Mouse (Mus musculus): ENCODE measurements around the gene Cdh26. TPM values are rescaled to one million over a fixed set of nuclear protein-coding genes. Genes with fewer than 3 reads are reported as not detected.

Gene Cdh26
- polyA plus RNA-seq, 1 experiment = 1.1 TPM

GRCm38 (mm10) chr2:178508279-178508678 lies 77.9 kb downstream of the Cdh26 start:
- no peak for DNase-seq (ENCODE audit: low read depth)

DNA sequence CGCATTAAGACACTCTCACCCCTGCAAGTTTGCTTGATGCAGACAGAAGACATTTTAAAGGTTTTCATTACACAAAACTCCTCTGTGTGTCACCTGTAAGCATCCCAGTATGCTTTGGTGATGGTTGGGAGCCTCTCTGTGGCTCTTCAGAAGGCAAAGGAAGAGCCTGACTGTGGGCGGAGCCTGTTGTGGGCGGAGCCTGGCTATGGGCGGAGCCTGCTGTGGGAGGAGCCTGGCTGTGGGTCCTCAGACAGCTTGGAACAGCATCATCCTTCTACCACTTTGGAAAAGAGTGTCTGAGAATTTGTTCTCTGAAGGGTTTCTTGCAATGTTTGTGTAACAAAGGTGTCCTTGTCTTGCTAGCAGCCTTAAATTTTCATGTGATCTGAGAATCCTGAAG lies 82.7 kb downstream of the Cdh26 start:
- DNase-seq (ENCODE audit: low read depth) = no peak

DNA sequence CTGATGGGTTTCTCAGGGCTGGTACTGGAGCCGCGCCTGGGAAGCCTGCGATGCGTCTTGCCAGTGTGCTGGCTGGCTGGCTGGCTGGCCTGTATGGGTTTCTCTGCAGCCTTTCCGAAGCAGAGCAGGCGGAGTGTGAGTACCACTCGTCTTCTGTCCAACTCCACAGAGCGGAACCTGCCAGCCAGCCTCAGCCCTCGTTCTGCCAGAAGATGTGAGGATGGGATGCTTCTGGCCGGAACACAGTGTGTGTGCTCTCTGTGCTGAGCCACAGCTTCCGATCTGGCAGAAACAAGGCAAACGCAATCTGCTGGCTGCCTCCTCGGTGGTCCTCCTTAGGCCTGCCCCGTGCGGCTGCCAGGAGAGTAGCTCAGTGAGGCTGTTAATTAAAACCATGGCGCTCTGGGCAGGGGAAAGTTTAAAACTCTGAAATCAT lies 83.3 kb downstream of the Cdh26 start:
- DNase-seq (ENCODE audit: low read depth) = no peak

GRCm38 (mm10) chr2:178516421-178516820 lies 86.1 kb downstream of the Cdh26 start:
- no peak for DNase-seq (ENCODE audit: low read depth)

DNA sequence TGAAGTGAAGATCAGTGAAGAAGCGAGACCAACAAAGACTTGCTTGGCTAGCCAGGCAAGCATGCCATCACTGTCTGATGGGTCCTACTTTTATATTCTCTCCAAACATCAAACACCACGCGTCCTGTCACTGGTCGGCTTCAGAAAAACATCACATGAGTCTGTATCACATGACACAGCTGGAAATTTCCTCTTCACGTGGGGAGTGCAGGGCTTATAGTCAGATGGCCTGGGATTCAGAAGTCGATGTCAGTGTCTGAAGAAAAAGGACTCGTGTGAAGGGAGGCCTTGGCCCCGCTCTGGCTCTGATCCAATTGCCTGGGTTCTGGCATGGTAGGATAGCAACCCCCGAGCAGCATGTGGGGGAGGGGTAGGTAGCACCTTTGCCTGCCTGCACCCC lies 86.6 kb downstream of the Cdh26 start:
- no peak for DNase-seq (ENCODE audit: low read depth)

DNA sequence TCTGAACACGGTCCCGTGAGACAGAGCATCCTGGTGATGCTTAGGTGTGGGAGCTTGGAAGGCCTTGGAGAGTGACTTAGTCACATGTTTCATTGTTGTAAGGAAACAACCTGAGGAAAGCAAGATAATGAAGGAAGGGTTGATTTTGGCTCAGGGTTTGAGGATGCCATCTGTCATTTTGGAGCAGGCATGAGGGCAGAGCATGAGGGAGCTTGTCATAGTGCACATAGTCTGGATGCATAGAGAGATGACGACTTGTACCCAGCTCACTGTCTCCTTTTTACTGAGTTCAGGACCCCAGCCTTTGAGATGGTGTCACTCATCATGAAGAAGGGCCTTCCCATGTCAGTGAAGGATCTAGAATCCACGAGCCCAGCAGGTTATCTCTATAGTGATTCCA lies 89.0 kb downstream of the Cdh26 start:
- DNase-seq (ENCODE audit: low read depth) = no peak

- DNase-seq (ENCODE audit: low read depth) = no peak
Observed at GRCm38 (mm10) chr2:178520216-178520615, 89.9 kb downstream of the Cdh26 start.

- no peak for DNase-seq (ENCODE audit: low read depth)
Observed at GRCm38 (mm10) chr2:178522331-178522730, 92.0 kb downstream of the Cdh26 start.

GRCm38 (mm10) chr2:178522786-178523185 lies 92.5 kb downstream of the Cdh26 start:
- DNase-seq (ENCODE audit: low read depth) = no peak

DNA sequence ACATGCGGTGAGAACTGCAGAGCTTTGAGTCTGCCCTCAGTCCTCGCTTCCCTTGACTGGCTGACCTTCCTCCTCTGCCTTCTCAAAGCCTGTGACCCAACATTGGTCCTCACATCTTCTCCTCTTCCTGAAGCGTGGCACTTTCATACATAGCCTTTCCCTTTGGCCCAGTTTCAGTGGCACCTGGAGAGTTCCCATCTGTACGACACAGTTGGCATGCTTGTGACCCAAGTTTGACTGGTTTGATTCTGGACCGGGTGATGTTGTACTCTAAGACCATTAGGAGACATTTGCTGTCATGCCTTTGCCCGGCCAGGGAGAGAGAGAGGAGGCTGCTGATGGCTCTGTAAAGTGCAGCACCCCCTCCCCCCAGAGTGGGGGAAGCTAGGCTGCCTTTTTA lies 96.4 kb downstream of the Cdh26 start:
- no peak for DNase-seq (ENCODE audit: low read depth)

DNA sequence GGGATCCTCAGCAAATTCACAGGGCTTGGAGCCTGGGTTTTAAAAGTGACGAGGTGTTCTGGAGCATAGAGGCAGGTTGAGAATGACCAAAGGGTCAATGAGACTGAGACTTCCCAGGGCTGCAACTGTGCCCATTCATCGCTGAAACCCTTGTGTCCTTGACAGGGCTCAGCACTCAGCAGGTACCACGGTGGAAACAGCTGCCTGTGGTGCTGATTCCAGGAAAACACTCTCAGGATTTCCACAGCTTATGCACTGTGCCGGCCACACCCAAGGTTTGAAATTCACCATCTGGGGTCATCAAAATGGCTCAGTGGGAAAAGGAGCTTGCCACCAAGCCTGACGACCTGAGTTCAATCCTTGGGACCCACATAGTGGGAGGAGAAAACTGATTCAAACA lies 100.9 kb downstream of the Cdh26 start:
- no peak for DNase-seq (ENCODE audit: low read depth)

GRCm38 (mm10) chr2:178536574-178536973 lies 106.2 kb downstream of the Cdh26 start:
- no peak for DNase-seq (ENCODE audit: low read depth)

Other genes with a start within 250 kb of the Cdh26 start
- gene Sycp2, start 22.8 kb upstream of the Cdh26 start, polyA plus RNA-seq (2012; rRNA removed) = 0.05 TPM in 2 replicates
- gene Ppp1r3d, start 16.1 kb upstream of the Cdh26 start, polyA plus RNA-seq (2012; rRNA removed) = 6.2 and 13.1 TPM in 2 replicates
- gene Fam217b, start 16.0 kb upstream of the Cdh26 start, polyA plus RNA-seq (2012; rRNA removed) = 4.1 and 5.4 TPM in 2 replicates